Mouse (Mus musculus) cortical plate, adult 2 months (tissue): ENCODE results near the gene Maged1. TPM values are rescaled to one million over a fixed set of nuclear protein-coding genes. Genes with fewer than 3 reads are reported as not detected.
A peak's percentile ranks its signal among the peaks of the same experiment; 100 is the strongest.

ENCODE experiments used
- H3K27ac ChIP-seq: fragments of 200-500 bp; 2 replicates; pipeline ENCODE4 v1.5.1; 2012; ENCODE audit warnings: low read length, control low read depth, inconsistent platforms; ENCODE audit not compliant: insufficient read depth
- H3K4me1 ChIP-seq: fragments of 200-500 bp; 2 replicates; pipeline ENCODE4 v1.6.1; 2011; ENCODE audit warnings: low read length; ENCODE audit not compliant: control insufficient read depth, insufficient read depth
- H3K4me3 ChIP-seq: fragments of 200-500 bp; 2 replicates; pipeline ENCODE4 v1.5.1; 2011; ENCODE audit warnings: mild to moderate bottlenecking, low read length, control low read depth; ENCODE audit not compliant: insufficient read depth
- CTCF ChIP-seq: fragments of 200-500 bp; IDR thresholded peaks from 2 replicates; pipeline ENCODE4 v1.5.1; 2011; ENCODE audit warnings: mild to moderate bottlenecking, control low read depth, low read length; ENCODE audit not compliant: insufficient read depth; ENCODE audit errors: extremely low read depth
- POLR2A ChIP-seq: fragments of 200-500 bp; IDR thresholded peaks from 2 replicates; pipeline ENCODE4 v1.6.1; 2011; ENCODE audit warnings: mild to moderate bottlenecking, low read length, control low read depth; ENCODE audit not compliant: insufficient read depth; ENCODE audit errors: extremely low read depth
- polyA plus RNA-seq: library from polyadenylated mRNA; depleted of rRNA; stranded (reverse); fragments of >200 nt; gene quantifications from 2 replicates; pipeline ENCODE4 v1.2.3, GENCODE M21; 2012; rRNA removed

Gene Maged1
- 420 and 423 TPM in 2 replicates for polyA plus RNA-seq

DNA sequence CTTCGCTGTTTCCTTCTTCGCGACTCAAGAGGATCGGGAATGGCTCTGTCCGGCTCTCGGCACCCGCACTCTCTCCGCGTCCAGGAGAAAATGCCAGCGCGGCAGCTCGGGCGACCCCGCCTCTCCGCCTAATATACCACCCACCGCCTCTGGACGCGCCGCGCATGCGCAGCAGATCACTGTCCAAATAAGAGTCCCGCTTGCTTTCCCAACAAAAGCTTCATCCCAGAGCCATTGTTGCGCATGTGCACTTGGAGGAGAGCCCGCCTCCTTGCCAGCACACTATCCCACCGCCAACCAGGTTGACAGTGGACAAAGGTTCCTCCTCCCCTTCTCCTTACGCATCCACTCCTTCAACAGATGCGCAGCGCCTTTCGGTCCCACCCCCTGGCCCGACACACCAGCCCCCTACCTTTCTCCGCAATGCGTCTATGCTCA lies at the start of gene Maged1:
Gene Maged1, minus strand, starts transcription at position 226 of the 438 bp plus-strand sequence.
- Histone ChIP-seq H3K4me1 (no peaks in the 10 kb centered on the region; the same call in 1 of the 2 replicates), H3K4me3 (peak within 1 kb of the TSS; percentile 93), H3K27ac (peak within 1 kb of the TSS; percentile 81)
- TF ChIP-seq CTCF = no peak
- TF ChIP-seq POLR2A = peak; percentile 71

DNA sequence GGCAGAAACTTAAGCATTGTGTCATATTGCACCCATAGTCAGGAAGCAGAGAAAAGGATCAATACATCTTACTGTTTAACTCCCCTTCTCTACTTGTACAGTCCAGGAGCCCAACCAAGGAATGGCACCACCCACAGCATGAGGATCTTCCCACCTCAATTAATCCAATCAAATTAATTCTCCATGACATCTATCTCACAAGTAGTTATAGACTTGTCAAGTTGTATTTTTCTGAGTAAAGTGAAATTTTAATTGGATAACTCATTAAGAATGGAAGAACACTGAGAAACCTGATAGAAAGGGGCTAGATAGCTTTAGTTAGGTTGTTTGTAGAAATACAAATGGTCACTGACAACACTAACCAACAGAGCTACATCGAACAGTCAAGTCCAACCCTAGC lies 38.3 kb upstream of the Maged1 start:
- no peak overlapping the region for H3K4me3 ChIP-seq
- H3K27ac ChIP-seq = no peak overlapping the region
- no peak for TF ChIP-seq POLR2A
- no peak for TF ChIP-seq CTCF
- H3K4me1 ChIP-seq = no peaks in the 10 kb centered on the region

DNA sequence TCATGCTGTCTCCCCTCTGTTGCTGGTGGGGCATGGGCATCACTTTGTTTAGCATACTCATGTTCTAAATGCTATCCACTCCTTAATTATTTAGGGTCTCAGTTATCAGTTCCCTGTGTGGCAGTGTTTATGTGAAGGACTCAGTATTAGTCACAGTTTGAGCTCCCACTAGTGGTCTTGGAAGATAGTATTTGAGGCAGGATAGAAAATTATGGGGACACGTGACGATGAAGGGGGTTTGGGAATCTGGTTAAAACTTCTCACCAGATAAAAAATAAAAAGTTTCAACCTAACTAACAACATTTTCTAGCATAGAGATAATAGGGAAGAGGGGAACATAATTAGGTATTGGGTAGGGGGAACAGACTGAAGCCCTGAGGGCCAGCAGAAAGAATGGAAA lies 22.8 kb upstream of the Maged1 start:
- Histone ChIP-seq H3K27ac (no peak overlapping the region), H3K4me3 (no peak overlapping the region), H3K4me1 (no peaks in the 10 kb centered on the region)
- TF ChIP-seq CTCF (no peak), POLR2A (no peak)

DNA sequence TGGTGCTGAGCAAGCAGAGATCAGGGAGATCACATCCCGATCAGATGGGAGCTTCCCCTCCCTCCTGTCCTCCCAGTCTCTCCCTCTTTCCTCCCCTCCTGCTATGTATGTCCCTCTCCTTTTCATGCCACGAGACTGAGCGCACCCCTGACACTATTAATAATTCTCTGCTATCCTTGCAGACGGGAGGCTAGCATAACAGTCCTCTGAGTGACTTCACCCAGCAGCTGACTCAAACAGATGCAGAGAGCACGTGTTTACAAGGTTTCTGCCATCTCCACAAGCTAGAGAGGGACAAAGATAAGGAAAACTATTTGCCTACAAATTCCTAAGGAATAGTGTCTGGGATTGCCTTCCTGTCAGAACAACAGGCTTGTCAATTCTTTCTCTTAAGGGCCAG lies 20.4 kb upstream of the Maged1 start:
- no peaks in the 10 kb centered on the region for H3K4me1 ChIP-seq
- H3K4me3 ChIP-seq = no peak overlapping the region
- no peak overlapping the region for H3K27ac ChIP-seq
- TF ChIP-seq CTCF (no peak), POLR2A (no peak)

DNA sequence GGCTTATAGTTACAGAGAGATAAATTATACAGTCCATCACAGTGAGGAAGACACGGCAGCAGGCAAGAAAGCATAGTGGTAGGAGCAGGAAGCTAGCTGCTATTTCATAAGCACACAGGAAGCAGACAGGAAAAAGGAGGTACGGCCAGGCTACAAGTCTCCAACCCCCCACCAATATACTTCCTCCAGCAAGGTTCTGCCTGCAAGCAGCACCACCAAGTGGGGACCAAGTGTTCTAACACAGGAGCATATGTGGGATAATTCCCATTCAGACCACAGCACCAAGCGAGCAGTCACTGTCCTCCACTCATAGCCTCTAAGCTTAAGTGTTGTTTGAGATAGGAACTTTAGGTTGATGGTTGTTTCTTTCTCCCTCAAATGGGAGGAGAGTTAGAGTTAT lies 6.3 kb upstream of the Maged1 start:
- Histone ChIP-seq H3K27ac (no peak overlapping the region), H3K4me3 (no peak overlapping the region), H3K4me1 (no peaks in the 10 kb centered on the region)
- TF ChIP-seq CTCF (peak; percentile 26; the same call in 1 of the 2 replicates), POLR2A (no peak)

DNA sequence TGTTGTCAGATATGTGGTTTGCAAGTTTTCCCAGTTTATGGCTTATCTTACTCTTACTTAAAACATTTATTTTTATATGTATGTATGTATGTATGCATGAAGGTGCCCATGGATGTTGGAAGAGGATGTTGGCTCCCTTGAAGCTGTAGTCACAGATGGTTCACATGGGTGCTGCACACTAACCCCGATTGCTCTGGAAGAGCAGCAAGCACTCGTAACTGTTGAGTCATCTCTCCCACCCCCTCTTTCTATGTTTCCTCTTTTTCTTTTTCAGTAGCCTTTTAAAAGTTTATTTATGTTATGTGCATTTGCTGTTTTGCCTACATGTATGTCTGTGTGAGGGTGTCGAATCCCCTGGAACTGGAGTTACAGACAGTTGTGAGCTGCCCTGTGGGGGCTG lies 4.0 kb upstream of the Maged1 start:
- TF ChIP-seq POLR2A (no peak), CTCF (no peak)

DNA sequence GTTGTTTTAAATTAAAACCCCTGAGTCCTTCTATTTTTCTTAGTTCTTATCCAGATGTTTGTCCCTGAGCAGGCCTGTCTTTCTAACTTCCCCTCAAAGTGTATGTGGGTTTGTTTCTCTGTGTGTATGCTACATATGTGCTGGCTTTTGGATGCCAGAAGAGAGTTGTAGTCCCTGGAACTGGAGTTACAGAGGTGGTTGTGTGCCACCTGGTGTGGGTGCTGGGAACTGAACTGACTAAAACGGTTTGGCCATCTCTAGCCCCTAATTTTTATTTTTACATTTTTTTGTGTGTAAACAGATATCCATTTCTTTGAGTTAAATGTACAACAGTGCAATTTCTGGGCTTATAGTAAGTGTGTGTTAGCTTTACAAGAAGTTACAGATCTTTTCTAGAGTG lies 3.0 kb upstream of the Maged1 start:
- H3K27ac ChIP-seq = no peak overlapping the region
- TF ChIP-seq CTCF (peak; percentile 41), POLR2A (no peak)
- no peak overlapping the region for H3K4me3 ChIP-seq

More for the DNA sequence above, 4.0 kb upstream of the Maged1 start:
- no peak overlapping the region for H3K4me3 ChIP-seq
- no peaks in the 10 kb centered on the region for H3K4me1 ChIP-seq
- H3K27ac ChIP-seq = no peak overlapping the region

DNA sequence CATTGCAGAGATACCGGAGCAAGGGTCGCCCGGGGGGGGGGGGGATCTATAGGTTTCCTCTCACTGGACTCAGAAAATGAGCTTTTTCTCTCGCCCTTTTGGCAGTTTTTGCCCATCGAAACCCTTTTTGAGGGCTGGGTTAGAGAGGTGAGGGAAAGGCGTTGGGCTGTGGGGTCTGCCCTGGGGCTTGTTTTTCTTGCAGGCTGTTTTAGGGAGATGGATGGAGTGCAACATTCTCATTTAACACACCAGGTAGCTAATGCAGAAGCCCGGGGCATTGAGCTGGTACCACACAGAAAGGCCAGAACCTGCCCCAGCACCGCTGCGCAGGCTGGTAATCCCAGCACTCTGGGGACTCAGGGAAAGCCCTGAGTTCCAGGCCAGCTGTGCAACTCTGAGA lies 593 bp upstream of the Maged1 start:
- TF ChIP-seq POLR2A = no peak
- TF ChIP-seq CTCF = no peak
- peak overlapping the region; percentile 81 for H3K27ac ChIP-seq
- H3K4me1 ChIP-seq = no peaks in the 10 kb centered on the region; the same call in 1 of the 2 replicates
- peak overlapping the region; percentile 93; the same call in 1 of the 2 replicates for H3K4me3 ChIP-seq

More for the DNA sequence above, 3.0 kb upstream of the Maged1 start:
- H3K4me1 ChIP-seq = no peaks in the 10 kb centered on the region

DNA sequence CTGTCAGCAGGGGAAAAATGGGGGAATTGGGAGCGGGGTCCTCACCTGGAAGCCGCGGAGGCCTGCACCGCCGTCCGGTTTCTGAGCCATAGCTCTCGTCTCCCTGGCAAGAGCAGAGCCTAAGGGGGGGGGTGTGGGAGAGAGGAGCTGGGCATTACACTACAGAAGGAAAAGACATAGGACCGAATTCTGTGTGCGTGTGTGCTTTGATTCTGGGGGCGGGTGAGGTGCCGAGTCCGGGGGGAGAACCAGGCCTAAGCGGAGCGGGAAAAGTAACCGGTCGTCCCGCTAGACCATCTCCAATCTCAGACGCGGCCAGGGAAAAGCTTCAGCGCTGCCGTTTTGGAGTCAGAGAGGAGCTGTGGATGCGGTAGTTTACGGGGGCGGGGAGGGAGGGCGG lies 737 bp downstream of the Maged1 start:
- Histone ChIP-seq H3K4me1 (no peaks in the 10 kb centered on the region; the same call in 1 of the 2 replicates), H3K4me3 (peak overlapping the region; percentile 93), H3K27ac (peak overlapping the region; percentile 21)
- TF ChIP-seq CTCF (no peak), POLR2A (no peak)

DNA sequence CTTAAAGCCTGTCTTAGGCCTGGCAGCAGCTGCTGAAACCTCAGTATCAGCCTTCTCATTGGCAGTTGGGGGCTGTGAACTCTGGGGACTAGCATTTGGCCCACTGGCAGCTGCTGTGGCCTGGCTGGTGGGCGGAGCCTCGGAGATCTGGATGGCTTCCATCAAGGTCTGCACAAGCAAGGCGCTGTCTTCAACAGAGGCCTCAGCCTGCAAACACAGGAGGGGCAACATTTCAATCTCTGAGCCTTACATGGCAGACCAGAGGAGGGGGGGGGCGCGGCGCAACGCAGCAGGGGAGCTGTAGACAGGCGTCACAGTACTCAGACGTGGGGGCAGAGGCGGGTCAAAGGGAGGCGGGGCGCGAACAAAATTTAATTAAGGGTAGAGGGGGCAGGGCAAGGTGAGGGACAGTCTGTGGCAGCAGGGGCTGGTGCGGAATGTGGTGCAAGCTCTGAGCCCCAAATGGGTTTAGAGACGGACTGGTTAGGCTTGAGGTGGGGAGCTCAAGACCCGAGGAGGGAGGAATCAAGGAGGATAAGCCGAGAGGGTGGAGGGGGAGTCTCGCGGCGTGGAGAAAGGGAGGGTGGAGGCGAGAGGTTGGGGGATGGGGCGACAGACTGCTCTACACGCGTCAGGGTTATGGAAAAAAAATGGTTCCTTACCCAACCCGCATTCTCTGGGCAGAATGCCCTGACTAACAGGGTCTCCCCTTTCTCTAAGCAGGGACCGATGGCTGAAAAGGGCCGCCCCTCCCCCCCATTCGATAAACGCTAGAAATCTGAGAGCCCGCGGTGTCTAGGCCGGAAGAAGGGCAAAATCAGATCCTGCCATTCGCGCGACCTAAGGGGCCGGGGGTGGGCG lies 1.4 kb downstream of the Maged1 start:
- Histone ChIP-seq H3K27ac (peak overlapping the region; percentile 21), H3K4me1 (no peaks in the 10 kb centered on the region; the same call in 1 of the 2 replicates), H3K4me3 (peak overlapping the region; percentile 93)
- TF ChIP-seq CTCF = no peak
- TF ChIP-seq POLR2A = no peak
